Comparison of ENCODE assay signal across 8 mouse cellular contexts in the genomic region with DNA sequence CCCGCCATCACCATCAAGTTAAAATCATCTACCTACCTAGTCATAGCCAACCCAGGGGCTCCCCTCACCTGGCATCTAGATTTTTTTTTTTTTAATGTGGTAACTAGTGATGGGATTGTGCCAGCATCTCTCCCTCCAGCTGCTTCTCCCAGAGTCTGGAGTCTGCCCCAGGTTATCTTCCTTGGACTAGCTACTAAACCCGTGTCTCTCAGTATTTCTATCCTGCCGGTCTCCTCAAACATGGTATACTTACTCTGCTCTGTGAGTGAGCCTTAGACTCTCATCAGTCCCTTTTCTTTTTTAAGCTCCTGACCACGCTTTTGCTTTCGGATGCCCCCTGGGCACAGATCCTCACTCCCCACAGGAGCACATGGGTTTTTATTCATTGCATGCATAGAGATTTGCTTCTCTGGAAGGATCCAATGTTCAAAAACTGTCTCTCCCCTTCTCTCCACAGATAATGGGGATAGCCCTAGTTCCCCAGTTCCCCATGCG. TPM values are rescaled to one million over a fixed set of nuclear protein-coding genes. Genes with fewer than 3 reads are reported as not detected.
DNase-seq lines count a peak whose midpoint lies in the region; ATAC-seq and TF ChIP-seq lines count a peak whose summit lies in the region.

No protein-coding gene starts in this region.

- H3K9ac ChIP-seq in lung, embryonic 15.5 days, result peak overlapping the region; percentile 75
- H3K9ac ChIP-seq in embryonic facial prominence, embryonic 15.5 days, result 0 out of 2 replicates have a peak overlapping the region, but pooled peaks have one; percentile 42
- H3K9ac ChIP-seq in intestine, postnatal 0 days (ENCODE audit: low read depth, low read length), result 0 out of 2 replicates have a peak overlapping the region, but pooled peaks have one; percentile 71
- H3K9ac ChIP-seq in neural tube, embryonic 14.5 days (replicated peaks; ENCODE audit: low read depth, low read length), result peak overlapping the region; percentile 93

- peak overlapping the region; percentile 97 for H3K4me2 ChIP-seq in lung, embryonic 15.5 days
- H3K4me2 ChIP-seq in embryonic facial prominence, embryonic 15.5 days (replicated peaks), result peak overlapping the region; percentile 99
- H3K4me2 ChIP-seq in intestine, postnatal 0 days (replicated peaks; ENCODE audit: low read depth), result peak overlapping the region; percentile 100
- peak overlapping the region; percentile 99 for H3K4me2 ChIP-seq in neural tube, embryonic 14.5 days (ENCODE audit: low read depth, low read length)

- H3K9me3 ChIP-seq in lung, embryonic 15.5 days, result no peaks in the 10 kb centered on the region
- H3K9me3 ChIP-seq in embryonic facial prominence, embryonic 15.5 days (replicated peaks), result no peaks in the 10 kb centered on the region
- H3K9me3 ChIP-seq in intestine, postnatal 0 days (ENCODE audit: control insufficient read depth), result no peaks in the 10 kb centered on the region
- H3K9me3 ChIP-seq in neural tube, embryonic 14.5 days (ENCODE audit: control insufficient read depth, low read length), result no peaks in the 10 kb centered on the region

- ATAC-seq in lung, embryonic 15.5 days (ENCODE audit: borderline replicate concordance, extremely low read depth, low FRiP score, low TSS enrichment), result no peak
- ATAC-seq in embryonic facial prominence, embryonic 15.5 days (ENCODE audit: insufficient number of reproducible peaks, low FRiP score, low TSS enrichment, low read depth), result no peak
- ATAC-seq in intestine, postnatal 0 days, result no peak
- ATAC-seq in neural tube, embryonic 14.5 days (ENCODE audit: low read depth), result no peak
- no peak for ATAC-seq in megakaryocyte-erythroid progenitor cell, adult 5-6 weeks (replicated peaks; ENCODE audit: low FRiP score, low TSS enrichment, poor library complexity, severe bottlenecking)

- DNase-seq in lung, adult 18-20 months, result no peak
- no peak for DNase-seq in spleen, postnatal 14 days (ENCODE audit: low spot score in 2 of 2)
- DNase-seq in left cerebral cortex, adult 8-10 months (ENCODE audit: low spot score in 2 of 2), result no peak

- H3K4me3 ChIP-seq in lung, embryonic 15.5 days, result peak overlapping the region; percentile 56
- H3K4me3 ChIP-seq in embryonic facial prominence, embryonic 15.5 days (replicated peaks), result peak overlapping the region; percentile 56
- H3K4me3 ChIP-seq in intestine, postnatal 0 days (ENCODE audit: low read depth, low read length), result peak overlapping the region; percentile 59
- H3K4me3 ChIP-seq in neural tube, embryonic 14.5 days (ENCODE audit: low read depth, low read length), result peak overlapping the region; percentile 54

- H3K27ac ChIP-seq in lung, embryonic 15.5 days, result peak overlapping the region; percentile 99
- H3K27ac ChIP-seq in embryonic facial prominence, embryonic 15.5 days (replicated peaks), result peak overlapping the region; percentile 100
- peak overlapping the region; percentile 90; the same call in 1 of the 2 replicates for H3K27ac ChIP-seq in intestine, postnatal 0 days (ENCODE audit: low read depth, low read length)
- H3K27ac ChIP-seq in neural tube, embryonic 14.5 days (ENCODE audit: low read depth, low read length), result peak overlapping the region; percentile 98

- no peaks in the 10 kb centered on the region for H3K27me3 ChIP-seq in lung, embryonic 15.5 days
- H3K27me3 ChIP-seq in embryonic facial prominence, embryonic 15.5 days, result no peaks in the 10 kb centered on the region
- H3K27me3 ChIP-seq in intestine, postnatal 0 days (replicated peaks; ENCODE audit: control insufficient read depth, insufficient read depth, low read length), result no peaks in the 10 kb centered on the region
- H3K27me3 ChIP-seq in neural tube, embryonic 14.5 days (ENCODE audit: control insufficient read depth, insufficient read depth, low read length), result no peaks in the 10 kb centered on the region

- H3K36me3 ChIP-seq in lung, embryonic 15.5 days, result no peaks in the 10 kb centered on the region
- H3K36me3 ChIP-seq in embryonic facial prominence, embryonic 15.5 days, result no peaks in the 10 kb centered on the region
- H3K36me3 ChIP-seq in intestine, postnatal 0 days (ENCODE audit: control insufficient read depth, insufficient read depth), result no peaks in the 10 kb centered on the region
- H3K36me3 ChIP-seq in neural tube, embryonic 14.5 days (ENCODE audit: control insufficient read depth, insufficient read depth, low read length), result no peaks in the 10 kb centered on the region

- WGBS in lung, embryonic 15.5 days, result 31% methylated on average over 6 of the region's 6 CpGs
- WGBS in embryonic facial prominence, embryonic 15.5 days, result 12% methylated on average over 6 of the region's 6 CpGs
- WGBS in intestine, postnatal 0 days, result 39% methylated on average over 6 of the region's 6 CpGs
- 8% methylated on average over 6 of the region's 6 CpGs for WGBS in neural tube, embryonic 14.5 days

- peaks cover 46% of the 10 kb centered on the region for H3K4me1 ChIP-seq in lung, embryonic 15.5 days
- peaks cover 61% of the 10 kb centered on the region for H3K4me1 ChIP-seq in embryonic facial prominence, embryonic 15.5 days
- 0 out of 2 replicates have a peak, but pooled peaks cover 9% of the 10 kb centered on the region for H3K4me1 ChIP-seq in intestine, postnatal 0 days (replicated peaks; ENCODE audit: control insufficient read depth, insufficient read depth, low read length)
- peaks cover 29% of the 10 kb centered on the region for H3K4me1 ChIP-seq in neural tube, embryonic 14.5 days (ENCODE audit: control insufficient read depth, insufficient read depth, low read length)

- TF ChIP-seq CTCF in intestine, postnatal 0 days (IDR thresholded peaks at IDR 0.05; ENCODE audit: low read depth), result no peak

RNA-seq across cellular contexts. Expression of a gene that starts 35.9 kb away (rescaled TPM):
- polyA plus RNA-seq in lung, embryonic 15.5 days (2015; fragmentation: Nextera tagmentation; extraction: Ambion mirVana), result 1.4 TPM in 2 replicates
- polyA plus RNA-seq in embryonic facial prominence, embryonic 15.5 days (2015; fragmentation: Nextera tagmentation; extraction: Ambion mirVana), result 3.0 and 4.1 TPM in 2 replicates
- 7.8 and 7.9 TPM in 2 replicates for polyA plus RNA-seq in intestine, postnatal 0 days (2015; fragmentation: Nextera tagmentation; extraction: Ambion mirVana)
- polyA plus RNA-seq in neural tube, embryonic 14.5 days (2014; fragmentation: Nextera tagmentation; extraction: Ambion mirVana), result 1.4 and 1.9 TPM in 2 replicates
- 1.0 and 2.1 TPM in 2 replicates for total RNA-seq in megakaryocyte-erythroid progenitor cell, adult 5-6 weeks (2014; fragmentation: Nextera tagmentation)
- 0.99 and 1.0 TPM in 2 replicates for total RNA-seq in megakaryocyte-erythroid progenitor cell, adult 5-6 weeks (2017)
- total RNA-seq in left cerebral cortex, adult 8-10 months (2022), result 10 to 100 TPM; 31.0 to 59.2 (median 51.8) TPM

Comparison
In these comparisons a context has a peak if more than half of its experiments do, and no peak if none do; other contexts are left out.
1. H3K9ac ChIP-seq: peak in every context shown above with its lines; median percentile 93 in neural tube, embryonic 14.5 days; 75 in lung, embryonic 15.5 days; 71 in intestine, postnatal 0 days; 42 in embryonic facial prominence, embryonic 15.5 days.